ENCODE assay signal across 19 mouse cellular contexts in the genomic region with DNA sequence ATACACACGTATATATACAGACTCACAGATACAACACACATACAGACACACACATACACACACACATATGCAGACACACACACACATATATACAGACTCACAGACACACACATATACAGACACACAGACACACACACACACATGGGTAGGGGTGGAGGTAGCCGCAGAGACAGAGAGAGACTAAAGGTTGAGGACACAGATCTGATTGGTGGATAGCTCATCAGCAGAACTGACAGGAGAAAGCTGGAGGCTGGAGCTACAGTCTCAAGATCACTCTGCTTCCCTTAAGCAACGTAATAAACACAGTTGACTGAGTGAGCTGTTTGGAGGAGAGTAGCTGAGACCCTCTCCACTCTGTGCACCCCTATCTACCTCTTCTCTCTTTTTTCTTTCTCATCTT.
DNase-seq lines count a peak whose midpoint lies in the region; ATAC-seq and TF ChIP-seq lines count a peak whose summit lies in the region.
"Had no signal": no experiment of that assay in that cellular context is flagged by ENCODE, and none has a peak within 500 bp of the region (broad histone marks: within the 10 kb centered on the region; RNA-seq: fewer than 3 reads in every experiment).

No protein-coding gene starts in this region.

- no peaks in the 10 kb centered on the region for H3K27me3 ChIP-seq in liver, embryonic 13.5 days
- H3K27me3 ChIP-seq in liver, postnatal 0 days (ENCODE audit: insufficient read depth, low read length), result no peaks in the 10 kb centered on the region
- H3K27me3 ChIP-seq in neural tube, embryonic 11.5 days (ENCODE audit: control insufficient read depth, insufficient read depth, low read length), result no peaks in the 10 kb centered on the region
- H3K27me3 ChIP-seq in liver, embryonic 16.5 days (ENCODE audit: control insufficient read depth, insufficient read depth, low read depth, low read length), result no peaks in the 10 kb centered on the region
- H3K27me3 ChIP-seq in hindbrain, embryonic 11.5 days (ENCODE audit: control insufficient read depth, insufficient read depth, low read length), result no peaks in the 10 kb centered on the region
- H3K27me3 ChIP-seq: embryonic facial prominence, embryonic 15.5 days; forebrain, embryonic 13.5 days had no signal

- H3K36me3 ChIP-seq in liver, embryonic 13.5 days, result no peaks in the 10 kb centered on the region
- no peaks in the 10 kb centered on the region for H3K36me3 ChIP-seq in liver, postnatal 0 days (replicated peaks; ENCODE audit: insufficient read depth, low read length)
- no peaks in the 10 kb centered on the region for H3K36me3 ChIP-seq in neural tube, embryonic 11.5 days (ENCODE audit: control insufficient read depth, insufficient read depth, low read length)
- H3K36me3 ChIP-seq in liver, embryonic 16.5 days (ENCODE audit: control insufficient read depth, insufficient read depth), result no peaks in the 10 kb centered on the region
- no peaks in the 10 kb centered on the region for H3K36me3 ChIP-seq in hindbrain, embryonic 11.5 days (ENCODE audit: control insufficient read depth, insufficient read depth, low read length)
- H3K36me3 ChIP-seq: embryonic facial prominence, embryonic 15.5 days; heart, embryonic 10.5 days had no signal

- H3K9ac ChIP-seq in liver, embryonic 13.5 days, result no peak overlapping the region
- no peak overlapping the region for H3K9ac ChIP-seq in liver, postnatal 0 days (replicated peaks)
- H3K9ac ChIP-seq in neural tube, embryonic 11.5 days (ENCODE audit: low read length), result no peak overlapping the region; the same call in 1 of the 2 replicates
- H3K9ac ChIP-seq in liver, embryonic 16.5 days (ENCODE audit: low read depth, low read length), result no peak overlapping the region
- no peak overlapping the region for H3K9ac ChIP-seq in hindbrain, embryonic 11.5 days (ENCODE audit: low read depth, low read length)
- H3K9ac ChIP-seq: embryonic facial prominence, embryonic 15.5 days; forebrain, embryonic 13.5 days; hindbrain, embryonic 14.5 days had no signal

- H3K4me1 ChIP-seq in liver, embryonic 13.5 days (replicated peaks), result peaks cover 42% of the 10 kb centered on the region
- H3K4me1 ChIP-seq in liver, postnatal 0 days (ENCODE audit: insufficient read depth), result no peaks in the 10 kb centered on the region
- no peaks in the 10 kb centered on the region for H3K4me1 ChIP-seq in neural tube, embryonic 11.5 days (ENCODE audit: control insufficient read depth, insufficient read depth, low read length)
- peaks cover 17% of the 10 kb centered on the region for H3K4me1 ChIP-seq in liver, embryonic 16.5 days (ENCODE audit: control insufficient read depth, low read depth, low read length)
- no peaks in the 10 kb centered on the region for H3K4me1 ChIP-seq in hindbrain, embryonic 11.5 days (replicated peaks; ENCODE audit: control insufficient read depth, insufficient read depth, low read length)
- H3K4me1 ChIP-seq: embryonic facial prominence, embryonic 15.5 days; forebrain, embryonic 13.5 days; heart, embryonic 10.5 days had no signal

- no peak for TF ChIP-seq EP300 in liver, postnatal 0 days (IDR thresholded peaks at IDR 0.05; ENCODE audit: low read depth)

- H3K27ac ChIP-seq in liver, embryonic 13.5 days, result no peak overlapping the region
- no peak overlapping the region for H3K27ac ChIP-seq in liver, postnatal 0 days (ENCODE audit: low read depth)
- H3K27ac ChIP-seq in neural tube, embryonic 11.5 days (ENCODE audit: low read depth, low read length), result no peak overlapping the region
- no peak overlapping the region for H3K27ac ChIP-seq in liver, embryonic 16.5 days (ENCODE audit: low read length)
- H3K27ac ChIP-seq in hindbrain, embryonic 11.5 days (ENCODE audit: low read depth, low read length), result no peak overlapping the region
- H3K27ac ChIP-seq: embryonic facial prominence, embryonic 15.5 days; forebrain, embryonic 13.5 days; gastrocnemius, adult 2 months; heart, embryonic 10.5 days; hindbrain, embryonic 14.5 days had no signal

- H3K9me3 ChIP-seq in liver, embryonic 13.5 days (replicated peaks), result no peaks in the 10 kb centered on the region
- no peaks in the 10 kb centered on the region for H3K9me3 ChIP-seq in liver, postnatal 0 days (ENCODE audit: low read length)
- no peaks in the 10 kb centered on the region for H3K9me3 ChIP-seq in neural tube, embryonic 11.5 days (ENCODE audit: control insufficient read depth, low read length)
- no peaks in the 10 kb centered on the region for H3K9me3 ChIP-seq in liver, embryonic 16.5 days (replicated peaks; ENCODE audit: control insufficient read depth, low read length)
- no peaks in the 10 kb centered on the region for H3K9me3 ChIP-seq in hindbrain, embryonic 11.5 days (ENCODE audit: control insufficient read depth, low read length)
- H3K9me3 ChIP-seq: embryonic facial prominence, embryonic 15.5 days; forebrain, embryonic 13.5 days; heart, embryonic 10.5 days had no signal

- no peak overlapping the region for H3K4me3 ChIP-seq in liver, embryonic 13.5 days (replicated peaks)
- H3K4me3 ChIP-seq in liver, postnatal 0 days (ENCODE audit: low read depth, low read length), result no peak overlapping the region
- H3K4me3 ChIP-seq in neural tube, embryonic 11.5 days (ENCODE audit: low read depth, low read length), result no peak overlapping the region
- H3K4me3 ChIP-seq in liver, embryonic 16.5 days (ENCODE audit: low read depth, low read length), result no peak overlapping the region
- H3K4me3 ChIP-seq in hindbrain, embryonic 11.5 days (ENCODE audit: low read depth, low read length), result no peak overlapping the region
- H3K4me3 ChIP-seq: embryonic facial prominence, embryonic 15.5 days; forebrain, embryonic 13.5 days; gastrocnemius, adult 2 months; heart, embryonic 10.5 days had no signal

- no peak for TF ChIP-seq CTCF in liver, postnatal 0 days (IDR thresholded peaks at IDR 0.05; ENCODE audit: low read depth)

- peak; percentile 41 for ATAC-seq in liver, embryonic 13.5 days (ENCODE audit: low read depth)
- no peak for ATAC-seq in liver, postnatal 0 days
- no peak for ATAC-seq in neural tube, embryonic 11.5 days (ENCODE audit: insufficient read depth, low FRiP score, low TSS enrichment)
- ATAC-seq in liver, embryonic 16.5 days (ENCODE audit: low read depth), result peak; percentile 23; the same call in 1 of the 2 replicates
- no peak for ATAC-seq in hindbrain, embryonic 11.5 days (ENCODE audit: low FRiP score)
- ATAC-seq: forebrain, embryonic 13.5 days had no signal

- WGBS in liver, embryonic 13.5 days (ENCODE audit: insufficient replicate concordance), result 63% methylated on average over 3 of the region's 3 CpGs
- WGBS in liver, postnatal 0 days (ENCODE audit: insufficient replicate concordance), result 47% methylated on average over 3 of the region's 3 CpGs
- 84% methylated on average over 3 of the region's 3 CpGs for WGBS in neural tube, embryonic 11.5 days
- WGBS in liver, embryonic 16.5 days (ENCODE audit: insufficient replicate concordance), result 55% methylated on average over 3 of the region's 3 CpGs
- WGBS in hindbrain, embryonic 11.5 days, result 85% methylated on average over 3 of the region's 3 CpGs

- DNase-seq in liver, embryonic 13.5 days, result no peak
- DNase-seq in liver, postnatal 0 days, result no peak
- DNase-seq in neural tube, embryonic 11.5 days (ENCODE audit: low spot score), result peak; percentile 5
- DNase-seq in neural tube, embryonic 10.5 days (ENCODE audit: extremely low spot score, low spot score), result no peak
- no peak for DNase-seq in hindbrain, embryonic 11.5 days (ENCODE audit: low spot score)
- no peak for DNase-seq in embryo, embryonic 11 days
- DNase-seq: adrenal gland, adult 8-10 months; adrenal gland, postnatal 36 days; cerebellum, adult 2 months; cerebellum, postnatal 10 days; gastrocnemius, adult 2 months; gastrocnemius, postnatal 25 days; heart, adult 18-20 months; heart, postnatal 10 days had no signal

- H3K4me2 ChIP-seq in liver, embryonic 13.5 days, result no peak overlapping the region
- no peak overlapping the region for H3K4me2 ChIP-seq in liver, postnatal 0 days (ENCODE audit: low read depth, low read length)
- H3K4me2 ChIP-seq in neural tube, embryonic 11.5 days (ENCODE audit: low read depth), result no peak overlapping the region
- no peak overlapping the region for H3K4me2 ChIP-seq in liver, embryonic 16.5 days (ENCODE audit: low read depth, low read length)
- no peak overlapping the region for H3K4me2 ChIP-seq in hindbrain, embryonic 11.5 days (replicated peaks; ENCODE audit: low read depth, low read length)
- H3K4me2 ChIP-seq: embryonic facial prominence, embryonic 15.5 days; forebrain, embryonic 13.5 days; hindbrain, embryonic 14.5 days had no signal

Comparison
In these comparisons a context has a peak if more than half of its experiments do, and no peak if none do; other contexts are left out.
1. ATAC-seq: peak in liver, embryonic 13.5 days (single experiment) and liver, embryonic 16.5 days (single experiment); none in liver, postnatal 0 days (single experiment), neural tube, embryonic 11.5 days (single experiment) and hindbrain, embryonic 11.5 days (single experiment).